Mouse (Mus musculus) kidney, adult 11 months (tissue): ENCODE measurements around the gene Rpl32.

Source experiments
- DNase-seq: peaks from one replicate; pipeline ENCODE4 v3.0.0; 2022

The Rpl32 gene

GRCm38 (mm10) chr6:115761995-115762756 lies 46.4 kb downstream of the Rpl32 start, which contains the start of gene Tmem40:
Gene Tmem40, minus strand, starts transcription at chr6:115762410.
- no peak for DNase-seq

GRCm38 (mm10) chr6:115760982-115761381 lies 47.6 kb downstream of the Rpl32 start:
- no peak for DNase-seq

GRCm38 (mm10) chr6:115760137-115760536 lies 48.4 kb downstream of the Rpl32 start:
- DNase-seq: no peak

GRCm38 (mm10) chr6:115759461-115759860 lies 49.1 kb downstream of the Rpl32 start:
- DNase-seq: peak; percentile 22

- DNase-seq: no peak
These were observed 49.5 kb downstream of the Rpl32 start for GRCm38 (mm10) chr6:115758981-115759435.

- DNase-seq: no peak
These were observed 53.0 kb downstream of the Rpl32 start for GRCm38 (mm10) chr6:115755536-115755935.
